ENCODE assay signal across 10 mouse cellular contexts in genomic region chr9:36858677-36859076, GRCm38 (mm10). TPM values are rescaled to one million over a fixed set of nuclear protein-coding genes. Genes with fewer than 3 reads are reported as not detected.
DNase-seq lines count a peak whose midpoint lies in the region; ATAC-seq and TF ChIP-seq lines count a peak whose summit lies in the region.
"Had no signal": no experiment of that assay in that cellular context is flagged by ENCODE, and none has a peak within 500 bp of the region (broad histone marks: within the 10 kb centered on the region; RNA-seq: fewer than 3 reads in every experiment).

No protein-coding gene starts in this region.

- peak; percentile 8 for DNase-seq in limb, embryonic 14.5 days (ENCODE audit: low spot score)
- no peak for DNase-seq in limb, embryonic 10.5 days (ENCODE audit: low spot score)
- peak; percentile 83 for DNase-seq in brain, embryonic 14.5 days (ENCODE audit: low read depth)
- peak; percentile 96 for DNase-seq in cerebellum, adult 9-11 months
- peak; percentile 43 to 44 for DNase-seq in layer of hippocampus, postnatal 36 days
- no peak for DNase-seq in urinary bladder, postnatal 36 days (ENCODE audit: low spot score in 2 of 2)
- DNase-seq in kidney, postnatal 25 days, result no peak
- DNase-seq in adrenal gland, adult 18-20 months (ENCODE audit: low spot score in 2 of 2), result no peak
- DNase-seq: lung, embryonic 14.5 days had no signal

- no peaks in the 10 kb centered on the region for H3K27me3 ChIP-seq in limb, embryonic 14.5 days (ENCODE audit: control insufficient read depth, insufficient read depth, low read length)
- no peaks in the 10 kb centered on the region for H3K27me3 ChIP-seq in limb, embryonic 10.5 days (ENCODE audit: low read depth, poor library complexity, severe bottlenecking)

- H3K36me3 ChIP-seq in limb, embryonic 14.5 days (ENCODE audit: control insufficient read depth, insufficient read depth, low read length), result no peaks in the 10 kb centered on the region
- H3K36me3 ChIP-seq in limb, embryonic 10.5 days, result no peaks in the 10 kb centered on the region

- no peak overlapping the region for H3K4me2 ChIP-seq in limb, embryonic 14.5 days (replicated peaks; ENCODE audit: low read depth, low read length, severe bottlenecking)
- H3K4me2 ChIP-seq: lung, embryonic 14.5 days had no signal

- no peaks in the 10 kb centered on the region for H3K4me1 ChIP-seq in limb, embryonic 14.5 days (ENCODE audit: control insufficient read depth, insufficient read depth, low read length)
- no peaks in the 10 kb centered on the region for H3K4me1 ChIP-seq in limb, embryonic 10.5 days

- 34% methylated on average over 4 of the region's 4 CpGs for WGBS in limb, embryonic 14.5 days
- WGBS in limb, embryonic 10.5 days, result 42% methylated on average over 4 of the region's 4 CpGs

- TF ChIP-seq POLR2A in limb, embryonic 14.5 days (IDR thresholded peaks at IDR 0.05; ENCODE audit: borderline replicate concordance, extremely low read depth, insufficient read depth, insufficient read length), result no peak
- no peak for TF ChIP-seq POLR2A in brain, embryonic 14.5 days (IDR thresholded peaks at IDR 0.05; ENCODE audit: borderline replicate concordance, extremely low read depth, insufficient read depth, insufficient read length, poor library complexity, severe bottlenecking)

- H3K9ac ChIP-seq in limb, embryonic 14.5 days (ENCODE audit: low read depth, low read length, severe bottlenecking), result no peak overlapping the region
- H3K9ac ChIP-seq: lung, embryonic 14.5 days had no signal

- H3K27ac ChIP-seq in limb, embryonic 14.5 days (replicated peaks; ENCODE audit: low read depth, low read length), result no peak overlapping the region
- H3K27ac ChIP-seq in limb, embryonic 10.5 days, result no peak overlapping the region

- ATAC-seq in limb, embryonic 14.5 days (ENCODE audit: low FRiP score, low read depth), result no peak

- H3K4me3 ChIP-seq in limb, embryonic 14.5 days (replicated peaks; ENCODE audit: low read length), result no peak overlapping the region
- no peak overlapping the region for H3K4me3 ChIP-seq in limb, embryonic 10.5 days

- TF ChIP-seq CTCF in brain, embryonic 14.5 days (IDR thresholded peaks at IDR 0.05; ENCODE audit: borderline replicate concordance, extremely low read depth, insufficient read depth, insufficient read length), result no peak

- no peaks in the 10 kb centered on the region for H3K9me3 ChIP-seq in limb, embryonic 14.5 days (ENCODE audit: control insufficient read depth, low read length)
- H3K9me3 ChIP-seq in limb, embryonic 10.5 days (replicated peaks), result no peaks in the 10 kb centered on the region

RNA-seq across cellular contexts. Expression of gene Fez1, which starts 37.0 kb away (rescaled TPM):
- polyA plus RNA-seq in limb, embryonic 14.5 days (2012; rRNA removed), result 18.6 and 28.0 TPM in 2 replicates
- 36.0 and 44.4 TPM in 2 replicates for polyA plus RNA-seq in limb, embryonic 14.5 days (2014; fragmentation: Nextera tagmentation; extraction: Ambion mirVana)
- 10.0 and 10.1 TPM in 2 replicates for polyA plus RNA-seq in limb, embryonic 10.5 days (2016; fragmentation: Nextera tagmentation; extraction: Ambion mirVana)
- 326 and 357 TPM in 2 replicates for polyA plus RNA-seq in brain, embryonic 14.5 days (2012; rRNA removed)
- total RNA-seq in layer of hippocampus, postnatal 36 days (2021), result 100 to 1,000 TPM; 287 to 299 TPM
- total RNA-seq in adrenal gland, adult 18-20 months (2021), result 1 to 10 TPM; 4.0 to 5.9 TPM
- total RNA-seq: MEL had no signal

Comparison
In these comparisons a context has a peak if more than half of its experiments do, and no peak if none do; other contexts are left out.
1. DNase-seq: peak in limb, embryonic 14.5 days (single experiment), brain, embryonic 14.5 days (single experiment), cerebellum, adult 9-11 months (single experiment) and layer of hippocampus, postnatal 36 days (2 of 2); none in limb, embryonic 10.5 days (single experiment), urinary bladder, postnatal 36 days (0 of 2), kidney, postnatal 25 days (0 of 2) and adrenal gland, adult 18-20 months (0 of 2).